Mouse (Mus musculus): ENCODE results near the gene Gm49325.

GRCm38 (mm10) chr10:77591546-77591945 lies 14.5 kb upstream of the Gm49325 start:
- TF ChIP-seq CTCF (IDR thresholded peaks at IDR 0.05; ENCODE audit: low read depth, low read length) (no peak), GATA1 (IDR thresholded peaks at IDR 0.05; ENCODE audit: borderline replicate concordance, low read length) (no peak), GATA2 (IDR thresholded peaks at IDR 0.05; ENCODE audit: borderline replicate concordance, low read depth, low read length) (no peak), POLR2AphosphoS5 (IDR thresholded peaks at IDR 0.05; ENCODE audit: insufficient replicate concordance, low read depth, low read length) (no peak), TAL1 (conservative IDR thresholded peaks at IDR 0.05; ENCODE audit: low read depth, low read length) (no peak)

Data from G1E (cell line).